ENCODE assay signal across 30 mouse cellular contexts in genomic region chr8:57586667-57587066, GRCm38 (mm10).
A peak's percentile ranks its signal among the peaks of the same experiment; 100 is the strongest.
DNase-seq lines count a peak whose midpoint lies in the region; ATAC-seq and TF ChIP-seq lines count a peak whose summit lies in the region.
"Had no signal": no experiment of that assay in that cellular context is flagged by ENCODE, and none has a peak within 500 bp of the region (broad histone marks: within the 10 kb centered on the region; RNA-seq: fewer than 3 reads in every experiment).

No protein-coding gene starts in this region.

- ATAC-seq in G1E (ENCODE audit: extremely low read depth, insufficient number of reproducible peaks, low FRiP score, poor library complexity, severe bottlenecking), result peak; percentile 26
- no peak for ATAC-seq in megakaryocyte progenitor cell, adult 5-6 weeks (replicated peaks; ENCODE audit: poor library complexity)
- ATAC-seq: forebrain, embryonic 14.5 days; inflammation-experienced regulatory T-cells, adult 6 months; Patski had no signal

- H3K4me1 ChIP-seq in G1E (ENCODE audit: insufficient read depth, low read depth, low read length), result peaks cover 62% of the 10 kb centered on the region
- H3K4me1 ChIP-seq: heart, embryonic 15.5 days; kidney, embryonic 15.5 days had no signal

- H3K27me3 ChIP-seq in G1E (ENCODE audit: insufficient read depth, low read length) (no peaks in the 10 kb centered on the region), myocyte (ENCODE audit: control insufficient read depth, insufficient read depth, insufficient read length) (no peaks in the 10 kb centered on the region)
- H3K27me3 ChIP-seq: heart, embryonic 15.5 days; hindbrain, embryonic 12.5 days; kidney, embryonic 15.5 days; midbrain, embryonic 12.5 days; Patski had no signal

- H3K36me3 ChIP-seq in G1E (replicated peaks) (peaks cover 22% of the 10 kb centered on the region), myocyte (ENCODE audit: control insufficient read depth, insufficient read depth) (no peaks in the 10 kb centered on the region)
- H3K36me3 ChIP-seq: heart, embryonic 15.5 days; hindbrain, embryonic 12.5 days; midbrain, embryonic 12.5 days had no signal

- no peaks in the 10 kb centered on the region for H3K79me2 ChIP-seq in myocyte (ENCODE audit: control insufficient read depth, insufficient read depth)

- H3K4me3 ChIP-seq in G1E (ENCODE audit: low read depth, low read length), result no peak overlapping the region; the same call in 1 of the 2 replicates
- H3K4me3 ChIP-seq in myocyte, result no peak overlapping the region
- H3K4me3 ChIP-seq: heart, embryonic 15.5 days; hindbrain, embryonic 12.5 days; kidney, embryonic 15.5 days; midbrain, embryonic 12.5 days had no signal

- no peak for TF ChIP-seq POLR2A in myocyte (IDR thresholded peaks at IDR 0.05; ENCODE audit: insufficient read length, low read depth)

- H3ac ChIP-seq in myocyte (ENCODE audit: control insufficient read depth, insufficient read length), result no peak overlapping the region

- peak; percentile 28 for DNase-seq in cerebellum, adult 9-11 months
- no peak for DNase-seq in cerebellum, adult 18-20 months
- peak; percentile 39 for DNase-seq in thymus, postnatal 0 days (ENCODE audit: low spot score)
- DNase-seq in thymus, adult 18-20 months, result no peak
- DNase-seq in G1E (ENCODE audit: low spot score), result no peak
- DNase-seq in kidney, adult 11 months, result no peak
- DNase-seq: adrenal gland, postnatal 10 days; B cell, adult 2 months; cerebellum, adult 11 months; cerebellum, postnatal 25 days; gastrocnemius, postnatal 14 days; heart, postnatal 36 days; kidney, adult 18-20 months; kidney, postnatal 25 days; layer of hippocampus, postnatal 36 days; liver; lung, adult 2 months; lung, postnatal 10 days; spleen, adult 18-20 months; thymus, adult 2 months; thymus, postnatal 4 days had no signal

- H3K9me3 ChIP-seq in G1E (replicated peaks), result no peaks in the 10 kb centered on the region
- H3K9me3 ChIP-seq: heart, embryonic 15.5 days; hindbrain, embryonic 12.5 days; kidney, embryonic 15.5 days; midbrain, embryonic 12.5 days had no signal

- no peak for TF ChIP-seq CTCF in G1E (IDR thresholded peaks at IDR 0.05; ENCODE audit: low read depth, low read length)

- H3K4me2 ChIP-seq in myocyte (ENCODE audit: low read depth), result peak overlapping the region; percentile 57
- H3K4me2 ChIP-seq: heart, embryonic 15.5 days; hindbrain, embryonic 12.5 days; kidney, embryonic 15.5 days; midbrain, embryonic 12.5 days had no signal

TF ChIP-seq in myocyte, 11 proteins besides CTCF, POLR2A, EP300 and RAD21:
- TF ChIP-seq E2F4 (IDR thresholded peaks at IDR 0.05; ENCODE audit: insufficient read depth), result no peak
- peak; percentile 16 for TF ChIP-seq USF1 (IDR thresholded peaks at IDR 0.05; ENCODE audit: low read depth)

Comparison
In these comparisons a context has a peak if more than half of its experiments do, and no peak if none do; other contexts are left out.
1. DNase-seq: peak in cerebellum, adult 9-11 months (single experiment) and thymus, postnatal 0 days (single experiment); none in cerebellum, adult 18-20 months (0 of 2), thymus, adult 18-20 months (0 of 2), G1E (single experiment) and kidney, adult 11 months (single experiment).